Mouse (Mus musculus): ENCODE results near the gene Alg5.

DNA sequence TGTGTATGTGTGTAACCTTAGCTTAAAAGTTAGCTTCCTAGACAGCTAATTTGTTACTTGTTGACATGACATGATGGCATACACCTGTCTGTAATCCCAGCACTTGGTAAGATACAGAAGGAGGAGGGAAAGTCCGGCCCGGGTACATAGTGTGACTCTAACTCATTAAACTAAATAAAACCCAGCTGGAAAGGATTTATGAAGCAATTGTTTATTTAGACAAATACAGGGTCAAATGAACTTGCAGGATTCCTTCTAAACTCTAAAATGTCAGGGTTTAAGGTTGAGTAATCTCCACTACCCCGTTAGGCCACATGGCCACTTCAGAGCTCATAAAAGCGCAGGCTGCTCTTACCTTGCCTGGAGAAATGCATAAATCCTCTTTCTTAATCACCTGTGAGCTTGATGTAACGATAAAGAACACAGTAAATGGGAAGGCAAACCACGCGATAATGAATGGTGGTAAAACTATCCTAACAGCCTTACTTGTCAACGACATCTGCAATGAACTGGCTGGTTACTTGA lies 3.7 kb upstream of the Alg5 start:
- TF ChIP-seq POLR2A (IDR thresholded peaks at IDR 0.05; ENCODE audit: borderline replicate concordance, extremely low read depth, low read depth, low read length) (no peak), CTCF (IDR thresholded peaks at IDR 0.05; ENCODE audit: insufficient read depth, low read length) (no peak)

All from lung, adult 2 months (tissue).